Mouse (Mus musculus): ENCODE data around the gene Nab2. TPM values are rescaled to one million over a fixed set of nuclear protein-coding genes. Genes with fewer than 3 reads are reported as not detected.

The Nab2 gene
- total and polyA plus RNA-seq, 3 experiments = 16.9 to 35.9 (median 26.6) TPM

DNA sequence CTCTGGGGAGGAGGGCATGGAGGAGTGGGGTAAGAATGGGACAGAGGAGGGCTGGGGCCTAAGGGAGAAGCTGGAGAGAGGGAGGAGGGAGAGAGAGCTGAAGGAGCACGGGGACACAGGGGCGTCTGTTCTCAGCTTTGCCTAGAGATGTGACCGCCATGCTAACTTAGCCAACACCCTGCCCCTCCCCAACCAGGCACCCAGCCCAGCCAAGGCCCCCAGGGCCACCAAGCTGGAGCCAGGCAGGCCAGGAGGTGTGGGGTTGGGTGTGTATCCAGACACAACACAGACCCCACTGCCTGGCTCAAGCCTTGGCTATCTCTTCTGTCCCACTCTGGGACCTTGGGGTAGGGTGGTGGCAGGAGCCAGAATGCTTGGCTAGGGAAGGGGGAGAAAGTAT lies 52.8 kb downstream of the Nab2 start:
- no peak for DNase-seq

DNA sequence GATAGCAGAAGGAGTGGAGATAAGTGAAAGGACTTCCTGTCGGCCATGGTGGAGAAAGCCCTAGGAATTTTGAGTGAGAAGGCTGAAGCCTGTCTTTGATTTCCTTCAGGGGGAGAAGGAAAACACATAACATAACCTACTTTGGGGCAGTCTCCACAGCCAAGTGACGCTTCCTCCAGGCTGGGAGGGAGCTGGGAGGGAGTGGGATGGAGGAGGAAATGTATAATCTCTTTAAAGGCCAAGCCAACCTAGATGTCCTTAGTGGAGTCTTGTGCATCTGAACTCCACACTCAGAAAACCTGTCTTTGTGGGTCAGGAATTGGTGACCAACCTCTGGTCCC lies 53.4 kb downstream of the Nab2 start:
- no peak for DNase-seq

- no peak for DNase-seq
These were observed 53.9 kb downstream of the Nab2 start for GRCm38 (mm10) chr10:127614236-127615033.

DNA sequence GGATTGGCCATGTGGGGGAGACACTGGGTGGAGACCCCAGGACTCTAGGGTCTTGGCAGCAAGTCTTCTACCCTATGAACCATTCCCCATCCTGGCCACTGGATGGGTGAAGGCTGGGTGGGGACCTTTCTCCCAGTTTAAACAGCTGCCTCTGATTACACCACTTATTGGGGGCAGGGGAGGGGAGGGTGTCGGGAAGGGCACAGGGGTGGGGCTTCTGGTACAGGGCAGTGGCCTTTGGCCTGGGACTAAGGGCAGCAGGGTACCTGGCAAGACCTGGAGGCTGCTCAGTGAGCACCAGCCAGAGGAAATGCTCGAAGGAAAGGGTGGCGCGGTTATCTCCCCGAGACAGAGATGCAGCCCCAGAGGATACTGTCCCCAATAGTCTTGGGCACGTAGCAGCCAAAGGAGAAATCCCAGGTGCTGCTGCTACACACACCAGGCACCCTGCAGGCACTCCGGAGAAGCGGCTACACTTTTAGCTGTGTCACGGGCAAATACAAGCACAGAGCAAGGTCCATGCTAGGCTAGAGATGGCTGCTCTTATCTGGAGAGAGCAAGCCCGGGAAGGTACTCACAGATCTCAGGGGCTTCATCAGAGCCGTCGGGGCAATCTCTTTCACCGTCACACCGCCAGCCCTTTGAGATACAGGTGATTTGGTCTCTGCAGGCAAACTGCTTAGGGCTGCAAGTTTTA lies 56.1 kb downstream of the Nab2 start:
- DNase-seq = no peak

Other genes with a start within 250 kb of the Nab2 start
- gene Stac3, start 166.9 kb downstream of the Nab2 start, total RNA-seq (2021) = 1 to 10 TPM in 1 of 2 experiments, under 1 TPM in 1; 0.93 to 1.8 TPM
- gene Stac3, start 166.9 kb downstream of the Nab2 start, polyA plus RNA-seq (2012; rRNA removed) = 1.5 and 2.5 TPM in 2 replicates
- 10 to 100 TPM; 45.8 to 53.5 TPM for gene Ndufa4l2, start 153.6 kb downstream of the Nab2 start, total RNA-seq (2021)
- 86.0 and 107 TPM in 2 replicates for gene Ndufa4l2, start 153.6 kb downstream of the Nab2 start, polyA plus RNA-seq (2012; rRNA removed)
- 10 to 100 TPM; 43.3 to 48.8 TPM for gene Shmt2, start 146.1 kb downstream of the Nab2 start, total RNA-seq (2021)
- 84.2 and 106 TPM in 2 replicates for gene Shmt2, start 146.1 kb downstream of the Nab2 start, polyA plus RNA-seq (2012; rRNA removed)
- gene Nxph4, start 134.0 kb downstream of the Nab2 start, total RNA-seq (2021) = 10 to 100 TPM in 1 of 2 experiments, 1 to 10 TPM in 1; 5.0 to 11.7 TPM
- gene Nxph4, start 134.0 kb downstream of the Nab2 start, polyA plus RNA-seq (2012; rRNA removed) = 7.4 and 7.8 TPM in 2 replicates
- gene Lrp1, start 47.4 kb downstream of the Nab2 start, total RNA-seq (2021) = 100 to 1,000 TPM; 138 to 196 TPM
- 197 and 201 TPM in 2 replicates for gene Lrp1, start 47.4 kb downstream of the Nab2 start, polyA plus RNA-seq (2012; rRNA removed)
- gene Stat6, start 25.6 kb downstream of the Nab2 start, total RNA-seq (2021) = 100 to 1,000 TPM in 1 of 2 experiments, 10 to 100 TPM in 1; 88.3 to 109 TPM
- 67.6 and 83.8 TPM in 2 replicates for gene Stat6, start 25.6 kb downstream of the Nab2 start, polyA plus RNA-seq (2012; rRNA removed)
- 1 to 10 TPM; 4.6 to 9.1 TPM for gene Nemp1, start 1.7 kb downstream of the Nab2 start, total RNA-seq (2021)
- gene Nemp1, start 1.7 kb downstream of the Nab2 start, polyA plus RNA-seq (2012; rRNA removed) = 1.5 and 2.6 TPM in 2 replicates
- 10 to 100 TPM in 1 of 2 experiments, 1 to 10 TPM in 1; 1.1 to 15.1 TPM for gene Myo1a, start 36.6 kb upstream of the Nab2 start, total RNA-seq (2021)
- gene Myo1a, start 36.6 kb upstream of the Nab2 start, polyA plus RNA-seq (2012; rRNA removed) = 0.21 and 4.0 TPM in 2 replicates
- not detected for gene Tac2, start 55.9 kb upstream of the Nab2 start, total RNA-seq (2021)
- 0.18 and 0.38 TPM in 2 replicates for gene Tac2, start 55.9 kb upstream of the Nab2 start, polyA plus RNA-seq (2012; rRNA removed)
- 10 to 100 TPM; 11.0 to 11.8 TPM for gene Zbtb39, start 71.0 kb upstream of the Nab2 start, total RNA-seq (2021)
- gene Zbtb39, start 71.0 kb upstream of the Nab2 start, polyA plus RNA-seq (2012; rRNA removed) = 5.6 and 5.8 TPM in 2 replicates
- gene Gpr182, start 83.2 kb upstream of the Nab2 start, total RNA-seq (2021) = 1 to 10 TPM; 8.2 to 8.5 TPM
- gene Gpr182, start 83.2 kb upstream of the Nab2 start, polyA plus RNA-seq (2012; rRNA removed) = 18.5 and 21.0 TPM in 2 replicates
- 1 to 10 TPM in 1 of 2 experiments, under 1 TPM in 1; 0.41 to 1.5 TPM for gene Rdh1, start 91.2 kb upstream of the Nab2 start, total RNA-seq (2021)
- gene Rdh1, start 91.2 kb upstream of the Nab2 start, polyA plus RNA-seq (2012; rRNA removed) = 0.98 and 1.4 TPM in 2 replicates
- gene Rdh16f1, start 91.2 kb upstream of the Nab2 start, total RNA-seq (2021) = 1 to 10 TPM; 1.1 to 2.9 TPM
- gene Rdh16f1, start 91.2 kb upstream of the Nab2 start, polyA plus RNA-seq (2012; rRNA removed) = 1.5 TPM in 2 replicates
- gene Rdh9, start 107.8 kb upstream of the Nab2 start, total RNA-seq (2021) = under 1 TPM in 1 of 2 experiments, not detected in 1; 0.46 TPM
- 0.22 and 0.31 TPM in 2 replicates for gene Rdh9, start 107.8 kb upstream of the Nab2 start, polyA plus RNA-seq (2012; rRNA removed)
- gene Rdh16, start 132.6 kb upstream of the Nab2 start, total RNA-seq (2021) = 1 to 10 TPM in 1 of 2 experiments, under 1 TPM in 1; 0.79 to 1.3 TPM
- gene Rdh16, start 132.6 kb upstream of the Nab2 start, polyA plus RNA-seq (2012; rRNA removed) = 0.12 TPM in 1 of 2 replicates, not detected in the other
- not detected for gene Rdh19, start 181.4 kb upstream of the Nab2 start, total RNA-seq (2021)
- not detected in 2 replicates for gene Rdh19, start 181.4 kb upstream of the Nab2 start, polyA plus RNA-seq (2012; rRNA removed)
- gene Rdh16f2, start 197.9 kb upstream of the Nab2 start, total RNA-seq (2021) = under 1 TPM in 1 of 2 experiments, not detected in 1; 0.23 TPM
- not detected in 2 replicates for gene Rdh16f2, start 197.9 kb upstream of the Nab2 start, polyA plus RNA-seq (2012; rRNA removed)
- gene Rdh7, start 220.2 kb upstream of the Nab2 start, total RNA-seq (2021) = 1 to 10 TPM in 1 of 2 experiments, not detected in 1; 2.0 TPM
- gene Rdh7, start 220.2 kb upstream of the Nab2 start, polyA plus RNA-seq (2012; rRNA removed) = 0.17 TPM in 1 of 2 replicates, not detected in the other
- 1 to 10 TPM in 1 of 2 experiments, under 1 TPM in 1; 0.41 to 1.9 TPM for gene Sdr9c7, start 229.9 kb upstream of the Nab2 start, total RNA-seq (2021)
- 0.74 and 0.85 TPM in 2 replicates for gene Sdr9c7, start 229.9 kb upstream of the Nab2 start, polyA plus RNA-seq (2012; rRNA removed)

Data from adrenal gland, adult 2 months (tissue).